Mouse (Mus musculus) lung, postnatal 0 days (tissue): ENCODE measurements around the gene Mypn.

Experiments used
- CTCF ChIP-seq: IDR thresholded peaks from 2 replicates; pipeline ENCODE4 v1.5.1; 2016; ENCODE audit warnings: antibody characterized with exemption, mild to moderate bottlenecking
- EP300 ChIP-seq: IDR thresholded peaks from 2 replicates; pipeline ENCODE4 v1.6.1; 2016; ENCODE audit warnings: antibody characterized with exemption, mild to moderate bottlenecking, control low read depth

GRCm38 (mm10) chr10:63065988-63066387 is 137.8 kb downstream of the Mypn start:
- TF ChIP-seq EP300 (no peak), CTCF (peak; percentile 95)
